ENCODE assay signal across 8 mouse cellular contexts in genomic region chr5:45534319-45535098, GRCm38 (mm10). TPM values are rescaled to one million over a fixed set of nuclear protein-coding genes. Genes with fewer than 3 reads are reported as not detected.
DNase-seq lines count a peak whose midpoint lies in the region; ATAC-seq lines count a peak whose summit lies in the region.

No protein-coding gene starts in this region.

- H3K27ac ChIP-seq in limb, embryonic 10.5 days = no peak overlapping the region
- H3K27ac ChIP-seq in midbrain, embryonic 12.5 days (replicated peaks) = no peak overlapping the region

- 6% methylated on average over 17 of the region's 17 CpGs for WGBS in limb, embryonic 10.5 days
- WGBS in midbrain, embryonic 12.5 days = 6% methylated on average over 15 of the region's 17 CpGs

- peak; percentile 81 for ATAC-seq in midbrain, embryonic 12.5 days (ENCODE audit: low FRiP score, low read depth)

- H3K4me3 ChIP-seq in limb, embryonic 10.5 days = peak overlapping the region; percentile 10; the same call in 1 of the 2 replicates
- no peak overlapping the region for H3K4me3 ChIP-seq in midbrain, embryonic 12.5 days

- H3K9ac ChIP-seq in midbrain, embryonic 12.5 days (replicated peaks) = no peak overlapping the region

- peak overlapping the region; percentile 22 for H3K4me2 ChIP-seq in midbrain, embryonic 12.5 days (replicated peaks)

- H3K27me3 ChIP-seq in limb, embryonic 10.5 days (ENCODE audit: low read depth, poor library complexity, severe bottlenecking) = no peaks in the 10 kb centered on the region
- H3K27me3 ChIP-seq in midbrain, embryonic 12.5 days = no peaks in the 10 kb centered on the region

- no peaks in the 10 kb centered on the region for H3K9me3 ChIP-seq in limb, embryonic 10.5 days (replicated peaks)
- H3K9me3 ChIP-seq in midbrain, embryonic 12.5 days = no peaks in the 10 kb centered on the region

- peaks cover 19% of the 10 kb centered on the region for H3K36me3 ChIP-seq in limb, embryonic 10.5 days
- H3K36me3 ChIP-seq in midbrain, embryonic 12.5 days = peaks cover 16% of the 10 kb centered on the region

- peak; percentile 23 for DNase-seq in ovary, adult 18-20 months (ENCODE audit: low spot score)
- DNase-seq in ovary, postnatal 10 days (ENCODE audit: low spot score) = no peak
- peak; percentile 43 to 65 for DNase-seq in cerebellum, postnatal 4 days (ENCODE audit: low spot score in 2 of 2)
- DNase-seq in gastrocnemius, postnatal 25 days = peak; percentile 21
- peak; percentile 86 to 92 for DNase-seq in kidney, adult 8-10 months
- DNase-seq in limb, embryonic 10.5 days (ENCODE audit: low spot score) = peak; percentile 72
- DNase-seq in spleen, postnatal 36 days (ENCODE audit: low spot score in 2 of 2) = peak; percentile 52 to 58

- peaks cover 8% of the 10 kb centered on the region; the same call in 1 of the 2 replicates for H3K4me1 ChIP-seq in limb, embryonic 10.5 days
- 0 out of 2 replicates have a peak, but pooled peaks cover 3% of the 10 kb centered on the region for H3K4me1 ChIP-seq in midbrain, embryonic 12.5 days

RNA-seq across cellular contexts. Expression of gene Med28, which starts 14.5 kb away (rescaled TPM):
- 10 to 100 TPM; 46.0 to 48.6 TPM for total RNA-seq in gastrocnemius, postnatal 25 days (2021)
- polyA plus RNA-seq in limb, embryonic 10.5 days (2016; fragmentation: Nextera tagmentation; extraction: Ambion mirVana) = 314 and 323 TPM in 2 replicates
- polyA plus RNA-seq in midbrain, embryonic 12.5 days (2016; fragmentation: Nextera tagmentation; extraction: Ambion mirVana) = 277 and 287 TPM in 2 replicates

RNA-seq across cellular contexts. Expression of gene Lap3, which starts 41.3 kb away (rescaled TPM):
- total RNA-seq in gastrocnemius, postnatal 25 days (2021) = 10 to 100 TPM; 55.6 to 57.2 TPM
- polyA plus RNA-seq in limb, embryonic 10.5 days (2016; fragmentation: Nextera tagmentation; extraction: Ambion mirVana) = 103 and 121 TPM in 2 replicates
- polyA plus RNA-seq in midbrain, embryonic 12.5 days (2016; fragmentation: Nextera tagmentation; extraction: Ambion mirVana) = 55.4 and 64.2 TPM in 2 replicates
